Mouse (Mus musculus) c-Kit-negative CD71-positive TER-119-positive erythroid progenitor cells, embryonic 14.5 days (primary cell): ENCODE data around the gene Zfp12.

Experiments used
- DNase-seq: peaks from one replicate; pipeline ENCODE4 v3.0.0-alpha.2; 2013; ENCODE audit warnings: low read depth, low spot score

The Zfp12 gene

GRCm38 (mm10) chr5:143265409-143265808 lies 30.4 kb downstream of the Zfp12 start:
- DNase-seq: no peak

GRCm38 (mm10) chr5:143266794-143267193 lies 31.8 kb downstream of the Zfp12 start:
- no peak for DNase-seq

DNA sequence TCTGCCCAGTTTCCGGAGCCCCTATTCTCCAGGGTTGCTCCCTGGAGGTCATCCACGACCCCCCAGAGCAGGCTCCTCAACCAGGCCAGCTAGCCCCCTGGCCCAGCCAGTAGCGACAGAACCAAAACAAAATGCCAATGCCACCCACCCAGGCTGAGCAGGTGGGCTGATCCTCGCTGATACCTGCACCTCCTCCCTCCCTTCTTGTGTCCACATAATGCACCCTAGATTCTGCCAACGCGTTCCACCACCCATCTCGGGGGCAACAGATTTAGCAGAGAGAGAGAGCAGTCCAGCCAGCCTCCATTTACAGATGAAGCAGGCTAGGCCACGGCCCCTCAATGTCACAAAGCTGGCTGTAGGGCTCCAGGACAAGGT lies 34.0 kb downstream of the Zfp12 start:
- no peak for DNase-seq

DNA sequence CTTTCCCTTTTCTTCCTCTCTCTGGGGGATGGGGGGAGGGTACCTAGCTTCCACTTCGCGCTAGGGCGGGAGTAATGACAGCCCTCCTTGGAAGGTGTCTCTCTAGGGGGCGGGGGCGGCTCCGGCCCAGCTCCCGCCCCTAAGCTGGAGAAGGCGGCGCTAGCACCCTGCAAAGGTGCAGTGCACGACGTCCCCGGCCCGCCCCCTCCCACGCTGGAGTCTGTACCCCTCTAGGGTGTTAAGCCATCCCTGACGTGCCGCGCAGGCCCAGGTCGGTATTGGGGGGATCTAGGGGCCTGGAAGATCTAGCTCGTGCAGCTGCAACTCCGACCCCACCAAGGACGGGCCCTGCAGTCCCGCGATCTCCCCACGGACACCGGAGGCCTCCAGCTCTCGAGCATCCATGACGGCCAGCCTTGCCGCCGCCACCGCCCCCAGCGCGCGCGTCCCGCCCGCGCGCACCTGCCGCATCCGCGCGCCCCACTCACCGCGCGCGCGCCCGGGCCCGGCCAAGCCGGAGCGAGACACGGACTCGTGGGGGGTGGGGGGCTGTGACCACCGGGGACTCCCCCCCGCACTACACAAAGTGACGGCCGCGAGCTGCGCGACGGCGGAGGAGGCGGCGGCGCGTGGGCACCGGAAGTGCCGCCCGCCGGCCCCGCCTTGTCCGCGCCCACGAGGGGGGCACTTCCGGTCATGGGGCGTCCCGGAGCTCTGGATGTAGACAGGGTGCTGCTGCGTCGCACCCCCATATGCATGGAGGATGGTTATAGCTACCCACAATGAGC lies 34.6 kb downstream of the Zfp12 start, which contains the start of gene Zfp316:
TSS of gene Zfp316 (minus strand) at position 660 of the 788 bp plus-strand sequence.
- no peak for DNase-seq

GRCm38 (mm10) chr5:143270151-143270519 lies 35.2 kb downstream of the Zfp12 start:
- DNase-seq: no peak

- DNase-seq: no peak
Observed at GRCm38 (mm10) chr5:143271642-143272041, 36.7 kb downstream of the Zfp12 start.

GRCm38 (mm10) chr5:143272108-143272507 lies 37.1 kb downstream of the Zfp12 start:
- no peak for DNase-seq

GRCm38 (mm10) chr5:143272540-143273330 lies 37.8 kb downstream of the Zfp12 start:
- DNase-seq: no peak

GRCm38 (mm10) chr5:143275761-143276160 lies 40.8 kb downstream of the Zfp12 start:
- no peak for DNase-seq

DNA sequence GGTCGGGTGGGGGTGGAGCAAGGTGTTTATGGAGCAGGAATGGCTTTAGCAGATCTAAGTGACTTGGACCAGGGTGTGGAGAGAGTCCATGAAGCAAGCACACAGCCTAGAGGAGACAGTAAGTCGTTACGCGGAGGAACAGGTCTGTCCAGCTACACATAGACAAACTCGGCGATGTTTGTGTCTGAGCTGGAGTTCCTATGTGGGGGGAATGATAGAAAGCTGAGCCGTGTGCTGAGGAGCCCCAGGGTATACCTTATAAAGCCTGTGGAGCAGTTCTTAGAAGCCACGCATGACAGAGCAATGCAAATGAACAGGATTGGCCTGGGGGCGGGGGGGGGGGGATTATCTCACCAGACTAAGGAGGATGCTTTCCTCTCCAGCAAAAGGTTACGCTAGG lies 44.3 kb downstream of the Zfp12 start:
- DNase-seq: no peak

DNA sequence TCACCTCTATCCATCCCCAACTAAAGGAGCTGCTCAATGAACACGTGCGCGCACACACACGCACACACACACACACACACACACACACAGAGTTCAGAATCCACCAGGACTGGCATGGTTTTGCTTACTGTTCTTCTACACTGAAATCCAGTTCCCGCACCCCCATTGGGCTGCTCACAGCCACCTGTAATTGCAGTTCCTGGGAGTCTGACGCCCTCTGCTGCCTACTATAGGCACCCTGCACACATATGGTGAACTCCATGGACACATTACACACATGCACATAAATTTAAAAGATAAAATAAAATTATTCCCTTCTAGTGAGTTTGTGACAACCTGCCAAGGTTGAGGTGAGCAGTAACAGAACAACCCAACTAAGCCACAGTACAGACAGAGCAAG lies 49.8 kb downstream of the Zfp12 start:
- DNase-seq: no peak

- no peak for DNase-seq
Observed at GRCm38 (mm10) chr5:143287774-143288328, 52.9 kb downstream of the Zfp12 start.

DNA sequence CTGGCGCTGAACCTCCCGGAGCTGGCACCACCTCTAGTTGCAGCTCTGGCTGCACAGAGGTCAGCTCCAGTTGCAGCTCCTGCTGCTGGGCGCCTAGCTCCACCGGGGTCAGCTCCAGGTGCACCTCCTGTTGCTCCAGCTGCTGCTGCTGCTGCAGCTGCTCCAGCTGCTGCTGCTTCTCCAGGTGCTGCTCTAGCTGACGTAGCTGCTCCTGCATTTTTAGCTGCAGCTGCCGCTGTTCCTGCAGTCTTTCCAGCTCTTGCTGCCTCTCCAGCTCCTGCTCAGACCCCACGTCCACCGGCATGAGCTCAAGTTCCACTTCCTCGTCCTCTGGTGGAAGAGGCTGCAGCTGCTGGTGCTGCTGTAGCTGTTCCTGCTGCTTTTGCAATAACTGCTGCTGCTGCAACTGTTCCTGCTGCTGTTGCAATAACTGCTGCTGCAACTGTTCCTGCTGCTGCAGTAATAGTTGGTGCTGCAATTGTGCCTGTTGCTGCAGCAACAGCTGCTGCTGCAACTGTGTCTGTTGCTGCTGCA lies 53.5 kb downstream of the Zfp12 start:
- DNase-seq: no peak

- DNase-seq: no peak
Observed at GRCm38 (mm10) chr5:143289299-143289698, 54.3 kb downstream of the Zfp12 start.

GRCm38 (mm10) chr5:143292879-143293278 lies 57.9 kb downstream of the Zfp12 start:
- DNase-seq: no peak

DNA sequence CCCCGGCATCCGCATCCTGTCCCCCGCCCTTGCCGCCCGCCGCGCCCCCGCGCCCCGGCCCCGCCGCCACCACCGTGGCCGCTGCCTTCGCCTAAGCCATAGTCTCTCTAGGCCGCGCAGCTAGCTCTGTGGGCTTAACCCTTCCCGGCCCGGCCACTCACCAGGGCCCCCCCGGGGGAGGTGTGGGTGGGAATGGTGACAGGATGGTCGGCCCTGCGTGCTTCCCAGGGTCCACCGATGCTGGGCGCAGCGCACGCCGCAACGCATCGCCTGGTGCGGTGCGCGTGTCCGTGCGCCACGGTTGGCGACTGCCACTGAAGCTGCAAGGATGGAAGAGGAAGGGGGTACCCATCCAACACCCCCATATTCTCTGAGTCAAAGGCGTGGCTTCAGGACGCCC lies 58.4 kb downstream of the Zfp12 start, which contains the start of gene Zfp853:
TSS of gene Zfp853 (minus strand) at position 220 of the 400 bp plus-strand sequence.
- no peak for DNase-seq

GRCm38 (mm10) chr5:143294862-143295261 lies 59.9 kb downstream of the Zfp12 start:
- DNase-seq: no peak

- no peak for DNase-seq
Observed at GRCm38 (mm10) chr5:143295330-143295729, 60.4 kb downstream of the Zfp12 start.

DNA sequence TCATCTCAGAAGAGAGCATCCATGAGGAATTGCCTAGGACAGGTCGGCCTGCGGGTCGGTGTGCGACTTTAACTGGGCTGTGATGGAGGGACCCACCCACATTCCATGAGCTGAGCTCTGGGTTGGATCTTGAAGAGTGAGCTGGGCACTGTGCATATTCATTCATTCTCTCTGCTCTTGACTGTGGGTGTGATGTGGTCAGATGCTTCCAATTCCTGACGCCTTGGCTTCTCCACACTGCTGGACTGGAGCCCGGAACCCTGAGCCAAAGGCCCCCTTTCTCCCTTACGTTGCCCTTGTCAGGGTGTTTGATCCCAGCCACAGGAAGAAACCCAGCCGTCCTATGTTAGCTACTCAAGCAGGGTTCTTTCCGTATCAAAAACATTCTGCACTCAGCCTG lies 63.0 kb downstream of the Zfp12 start:
- no peak for DNase-seq

GRCm38 (mm10) chr5:143298391-143298790 lies 63.4 kb downstream of the Zfp12 start:
- no peak for DNase-seq
